Mouse (Mus musculus): ENCODE results near the gene Nfkbiz. TPM values are rescaled to one million over a fixed set of nuclear protein-coding genes. Genes with fewer than 3 reads are reported as not detected.

Gene Nfkbiz
- polyA plus RNA-seq, 1 experiment from 2014 or later = 94.5 TPM

DNA sequence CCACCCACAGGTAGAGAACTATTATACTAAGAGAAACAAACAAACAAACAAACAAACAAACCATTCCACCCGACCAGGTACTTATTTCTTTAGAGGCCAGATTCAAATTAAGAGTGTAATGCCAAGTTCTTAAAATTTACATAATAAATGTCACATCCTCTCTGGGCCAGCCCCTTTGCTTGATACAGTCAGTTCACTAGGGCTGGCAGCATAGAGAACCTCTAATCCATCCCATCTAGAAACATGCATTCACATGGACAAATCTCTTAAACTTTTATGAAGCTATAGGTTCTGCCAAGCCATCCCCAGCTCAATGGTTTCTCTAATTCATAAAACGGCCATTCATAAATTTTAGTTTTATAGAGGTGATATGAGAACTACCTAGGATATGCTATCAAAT lies 1.5 kb downstream of the Nfkbiz start:
- no peak for DNase-seq (ENCODE audit: low read depth, low spot score)
- no peaks in the 10 kb centered on the region for H3K27me3 ChIP-seq
- POLR2A ChIA-PET = interaction anchor here (1.2 kb wide), 1 partner anchor 12 kb away, joined by 3 read pairs; no protein-coding TSS in a partner anchor
- no peak for TF ChIP-seq CTCF (IDR thresholded peaks at IDR 0.05)
- in situ Hi-C loops (cut with MboI; ENCODE audit: low pct_unique_long_range_greater_than_20kb) = no loop called here
- ATAC-seq = no peak
- CTCF ChIA-PET = interaction anchor here (1.2 to 2.9 kb wide), 4 partner anchors 10 to 17 kb away, joined by 3 to 19 read pairs (median 6); no protein-coding TSS in a partner anchor

DNA sequence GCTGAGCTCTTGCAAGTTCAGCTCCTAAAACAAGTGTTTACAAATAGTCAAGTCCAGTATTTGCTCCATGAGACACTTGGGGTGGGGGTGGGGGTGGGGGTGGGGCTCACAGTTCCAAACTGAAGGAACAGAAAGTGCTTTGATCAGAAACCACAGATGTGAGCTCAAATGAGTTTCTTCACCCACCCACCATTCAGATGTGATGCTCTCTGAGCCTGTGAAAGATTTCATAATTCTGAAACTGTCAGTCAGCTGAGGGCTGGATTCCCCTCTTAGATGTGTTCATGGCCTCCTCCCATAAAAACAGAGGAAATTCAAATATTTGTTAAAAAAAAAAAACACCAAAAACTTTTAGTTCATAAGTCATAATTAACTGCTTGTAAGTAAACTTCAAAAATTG lies 2.9 kb downstream of the Nfkbiz start:
- no peak for ATAC-seq
- ChIA-PET CTCF (interaction anchor here (0.8 to 2.9 kb wide), 5 partner anchors 10 to 316 kb away, joined by 3 to 19 read pairs (median 5); no protein-coding TSS in a partner anchor), POLR2A (interaction anchor here (1.1 kb wide), 1 partner anchor 15 kb away, joined by 3 read pairs; no protein-coding TSS in a partner anchor)
- in situ Hi-C loops (cut with MboI; ENCODE audit: low pct_unique_long_range_greater_than_20kb) = no loop called here
- no peaks in the 10 kb centered on the region for H3K27me3 ChIP-seq
- DNase-seq (ENCODE audit: low read depth, low spot score) = no peak
- no peak for TF ChIP-seq CTCF (IDR thresholded peaks at IDR 0.05)

DNA sequence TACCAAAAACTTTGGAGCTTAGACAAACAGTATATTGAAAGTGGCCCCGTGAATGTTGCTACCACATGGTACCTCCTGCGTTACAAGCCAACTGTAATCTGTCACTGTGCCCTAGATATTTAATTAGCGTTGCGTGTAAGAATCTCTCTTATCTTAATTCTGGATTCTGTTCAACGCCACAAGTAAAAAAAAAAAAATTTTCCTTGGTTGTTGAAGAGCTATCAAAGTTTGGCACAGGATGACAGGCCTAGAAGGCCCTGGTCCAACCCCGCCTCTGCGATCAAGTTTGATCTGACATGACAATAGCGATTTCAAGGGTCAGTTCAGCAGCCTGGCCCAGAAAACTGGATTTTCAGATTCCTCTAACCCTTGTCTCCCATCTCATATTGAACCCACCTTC lies 6.1 kb downstream of the Nfkbiz start:
- in situ Hi-C loops (cut with MboI; ENCODE audit: low pct_unique_long_range_greater_than_20kb) = no loop called here
- DNase-seq (ENCODE audit: low read depth, low spot score) (no peak), ATAC-seq (no peak)
- no peaks in the 10 kb centered on the region for H3K27me3 ChIP-seq
- no peak for TF ChIP-seq CTCF (IDR thresholded peaks at IDR 0.05)
- ChIA-PET CTCF (interaction anchor here (1.1 kb wide), 1 partner anchor 9 kb away, joined by 3 read pairs; no protein-coding TSS in a partner anchor), POLR2A (no interaction called here)

DNA sequence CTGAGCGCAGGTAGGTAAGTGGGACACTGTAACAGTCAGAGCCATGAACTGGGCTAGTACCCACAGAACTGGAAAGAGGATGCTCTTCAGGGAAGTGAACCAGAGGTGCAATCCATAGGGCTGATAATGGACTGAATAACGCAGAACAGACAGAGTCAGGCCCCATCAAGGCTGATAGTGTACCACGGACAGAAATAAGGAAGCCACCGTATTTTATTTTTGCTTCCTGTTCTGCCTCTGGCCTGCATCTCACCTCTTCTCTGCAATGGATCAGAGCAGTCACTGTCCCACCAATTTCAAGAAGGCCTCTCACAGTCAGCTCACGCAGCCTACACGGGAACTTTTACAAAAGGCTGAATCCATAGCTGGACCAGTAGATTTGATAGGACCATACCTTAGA lies 6.7 kb downstream of the Nfkbiz start:
- DNase-seq (ENCODE audit: low read depth, low spot score) (no peak), ATAC-seq (no peak)
- POLR2A ChIA-PET = interaction anchor here (1.1 kb wide), 1 partner anchor 10 kb away, joined by 3 read pairs; no protein-coding TSS in a partner anchor
- TF ChIP-seq CTCF (IDR thresholded peaks at IDR 0.05) = no peak
- CTCF ChIA-PET = interaction anchor here (1.1 kb wide), 1 partner anchor 9 kb away, joined by 3 read pairs; no protein-coding TSS in a partner anchor
- in situ Hi-C loops (cut with MboI; ENCODE audit: low pct_unique_long_range_greater_than_20kb) = no loop called here
- no peaks in the 10 kb centered on the region for H3K27me3 ChIP-seq

DNA sequence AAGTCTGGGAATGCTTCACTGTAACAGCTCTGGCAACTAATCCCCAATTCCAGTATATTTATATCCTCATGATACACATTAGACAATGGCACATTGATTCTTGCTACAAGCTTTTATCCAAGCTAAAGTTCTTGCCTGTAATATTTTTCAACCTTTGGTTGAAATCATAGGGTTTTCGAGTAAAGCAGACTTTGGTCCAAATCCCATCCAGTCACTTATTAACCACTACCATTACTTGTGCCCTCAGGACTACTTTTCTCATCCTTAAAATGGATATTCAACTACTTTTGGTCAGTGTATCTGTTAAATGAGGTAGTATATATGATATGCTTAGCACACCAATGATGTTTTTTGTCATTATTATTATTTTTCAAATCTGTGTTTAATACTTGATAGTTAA lies 7.2 kb downstream of the Nfkbiz start:
- ChIA-PET POLR2A (interaction anchor here (1.1 kb wide), 1 partner anchor 10 kb away, joined by 3 read pairs; no protein-coding TSS in a partner anchor), CTCF (interaction anchor here (1.1 kb wide), 1 partner anchor 8 kb away, joined by 3 read pairs; no protein-coding TSS in a partner anchor)
- no peak for ATAC-seq
- DNase-seq (ENCODE audit: low read depth, low spot score) = no peak
- H3K27me3 ChIP-seq = no peaks in the 10 kb centered on the region
- no peak for TF ChIP-seq CTCF (IDR thresholded peaks at IDR 0.05)
- in situ Hi-C loops (cut with MboI; ENCODE audit: low pct_unique_long_range_greater_than_20kb) = no loop called here

DNA sequence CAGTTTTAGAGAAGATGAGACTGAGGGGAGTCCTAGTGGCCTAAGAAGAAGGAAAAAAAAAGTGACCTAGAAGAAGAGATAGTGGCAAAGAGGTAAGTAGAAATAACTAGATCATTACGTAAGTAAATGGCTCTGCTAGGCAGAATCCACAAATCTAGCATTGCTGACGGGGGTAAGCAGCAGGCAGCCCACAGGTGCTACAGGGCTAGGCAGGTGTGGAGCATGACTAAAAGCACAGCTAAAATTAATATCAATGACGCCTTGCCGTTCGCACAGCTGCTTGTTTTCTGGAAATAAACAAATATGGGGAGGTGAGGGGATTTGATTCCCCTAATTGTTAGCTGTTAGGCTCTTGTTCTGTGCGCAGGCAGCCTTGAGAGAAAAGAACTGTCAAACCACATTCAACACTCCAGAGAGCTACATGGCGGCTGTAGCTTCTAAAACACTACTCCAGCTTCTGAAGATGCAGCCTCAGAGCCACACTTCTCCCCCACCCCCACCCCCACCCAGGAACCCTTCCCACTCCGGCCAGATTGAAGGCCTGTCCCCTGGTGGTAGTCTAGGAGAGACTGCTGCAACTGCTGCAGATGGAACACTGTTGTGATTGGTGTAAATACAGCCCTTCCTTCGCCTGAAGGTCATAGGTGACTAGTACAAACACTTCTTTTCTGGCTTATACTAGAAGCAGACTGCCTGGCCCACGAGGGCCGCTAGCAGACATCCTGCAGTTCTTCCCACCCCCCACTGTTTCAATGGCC lies 15.1 kb downstream of the Nfkbiz start:
- H3K27me3 ChIP-seq = no peaks in the 10 kb centered on the region
- ATAC-seq (no peak), DNase-seq (ENCODE audit: low read depth, low spot score) (no peak)
- TF ChIP-seq CTCF (IDR thresholded peaks at IDR 0.05) = no peak
- ChIA-PET POLR2A (no interaction called here), CTCF (interaction anchor here (0.7 to 1.3 kb wide), 3 partner anchors 9 to 40 kb away, joined by 3 to 4 read pairs (median 3); no protein-coding TSS in a partner anchor)
- in situ Hi-C loops (cut with MboI; ENCODE audit: low pct_unique_long_range_greater_than_20kb) = no loop called here

DNA sequence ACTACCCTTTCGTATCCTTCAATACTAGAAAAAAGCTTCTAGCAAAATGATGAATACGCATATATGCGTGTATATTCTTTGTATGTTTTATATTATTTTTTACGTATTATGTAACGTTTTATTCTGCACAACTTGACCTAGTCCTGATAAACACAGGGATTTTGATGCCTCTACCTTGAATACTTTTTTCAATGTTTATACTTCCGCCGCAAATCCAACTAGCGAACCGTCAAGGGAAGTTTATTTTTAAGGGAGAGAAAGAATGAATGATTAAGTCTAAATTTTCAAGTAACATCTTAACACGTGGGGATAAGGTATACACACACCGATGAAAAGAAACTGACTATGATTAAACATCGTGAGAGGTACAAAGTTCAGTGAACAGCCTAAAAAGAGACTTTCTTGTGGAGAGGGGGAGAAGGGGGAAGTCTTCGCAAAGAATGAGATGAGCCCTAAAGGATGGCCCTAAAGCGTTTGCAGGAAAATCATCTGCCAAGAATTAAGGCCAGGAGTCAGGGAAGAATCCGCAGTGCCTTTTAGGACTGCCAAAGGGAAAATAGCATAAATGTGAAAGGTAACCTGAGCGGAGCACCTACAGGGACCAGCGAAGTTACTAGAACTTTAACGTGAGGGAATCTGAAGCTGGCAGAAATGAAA lies 15.8 kb downstream of the Nfkbiz start:
- ChIA-PET CTCF (interaction anchor here (0.7 to 1.3 kb wide), 3 partner anchors 9 to 40 kb away, joined by 3 to 4 read pairs (median 3); no protein-coding TSS in a partner anchor), POLR2A (interaction anchor here (0.7 to 1.7 kb wide), 3 partner anchors 16 to 303 kb away, joined by 3 to 12 read pairs (median 3); partner anchors contain the start of gene Nfkbiz)
- DNase-seq (ENCODE audit: low read depth, low spot score) (no peak), ATAC-seq (no peak)
- in situ Hi-C loops (cut with MboI; ENCODE audit: low pct_unique_long_range_greater_than_20kb) = no loop called here
- no peak for TF ChIP-seq CTCF (IDR thresholded peaks at IDR 0.05)
- no peaks in the 10 kb centered on the region for H3K27me3 ChIP-seq

DNA sequence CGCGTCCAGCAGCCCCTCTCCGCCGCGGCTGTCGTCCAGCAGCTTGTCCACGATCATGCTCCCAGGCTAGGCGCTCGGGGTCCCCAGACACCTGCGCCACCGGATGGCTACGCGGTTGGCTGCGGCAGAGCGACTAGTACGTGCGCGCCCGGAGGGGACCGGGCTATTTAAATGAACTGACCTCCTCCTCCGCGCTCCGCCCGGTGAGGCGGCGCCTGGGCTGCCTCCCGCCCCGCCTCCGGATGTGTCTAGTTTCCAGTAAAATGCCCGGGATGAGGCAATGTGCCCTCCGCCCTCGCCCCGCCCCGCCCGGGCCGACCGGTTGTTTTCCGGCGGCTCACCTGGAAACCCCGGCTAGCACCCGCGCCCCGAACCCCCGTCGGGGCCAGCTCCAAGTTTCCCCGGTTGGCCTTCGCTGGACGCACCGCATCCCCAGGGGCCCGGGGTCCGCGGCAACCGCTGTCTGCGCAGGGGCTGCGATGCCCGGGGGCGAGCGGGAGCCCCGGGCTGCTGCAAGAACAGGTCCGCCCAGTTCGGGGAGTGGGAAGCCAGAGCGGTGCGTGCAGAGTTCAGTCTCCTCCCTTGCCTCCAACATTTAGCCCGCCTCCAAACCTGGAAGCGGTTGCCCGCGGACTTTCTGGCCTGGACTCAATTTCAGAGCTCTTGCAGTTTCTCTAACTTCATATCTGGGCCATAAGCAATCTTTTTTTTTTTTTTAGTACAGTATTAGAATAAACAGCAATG lies 16.5 kb downstream of the Nfkbiz start:
- ChIA-PET POLR2A (interaction anchor here (0.7 to 3.2 kb wide), 7 partner anchors 9 to 303 kb away, joined by 3 to 18 read pairs (median 3); partner anchors contain the start of gene Nfkbiz), CTCF (no interaction called here)
- ATAC-seq = peak; percentile 89
- DNase-seq (ENCODE audit: low read depth, low spot score) = no peak
- H3K27me3 ChIP-seq = no peaks in the 10 kb centered on the region
- no peak for TF ChIP-seq CTCF (IDR thresholded peaks at IDR 0.05)
- in situ Hi-C loops (cut with MboI; ENCODE audit: low pct_unique_long_range_greater_than_20kb) = no loop called here

DNA sequence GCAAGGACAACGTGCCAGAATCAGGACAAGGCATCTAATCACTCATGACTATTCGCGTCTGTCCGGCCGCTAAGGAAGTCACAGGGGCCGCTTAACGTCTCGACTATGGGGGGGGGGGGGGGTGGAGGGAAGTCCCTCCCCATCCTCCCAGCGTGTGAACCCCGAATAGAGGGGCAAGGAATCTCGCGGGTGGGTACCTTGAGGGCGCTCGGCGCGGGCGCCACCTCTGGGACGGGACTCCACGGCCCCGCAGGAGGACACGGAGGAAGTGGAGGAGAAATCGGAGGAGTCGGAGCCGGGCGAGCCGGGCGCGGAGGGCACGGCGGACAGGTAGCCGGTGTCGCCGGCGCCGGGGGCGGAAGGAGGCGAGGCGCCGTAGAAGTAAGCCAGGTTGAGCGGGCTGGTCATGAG lies 17.1 kb downstream of the Nfkbiz start:
- POLR2A ChIA-PET = interaction anchor here (0.6 to 3.2 kb wide), 8 partner anchors 10 to 301 kb away, joined by 3 to 18 read pairs (median 4); partner anchors contain the start of gene Nfkbiz
- CTCF ChIA-PET = no interaction called here
- no peak for TF ChIP-seq CTCF (IDR thresholded peaks at IDR 0.05)
- in situ Hi-C loops (cut with MboI; ENCODE audit: low pct_unique_long_range_greater_than_20kb) = no loop called here
- ATAC-seq = peak; percentile 10
- no peaks in the 10 kb centered on the region for H3K27me3 ChIP-seq
- DNase-seq (ENCODE audit: low read depth, low spot score) = no peak
